Mouse (Mus musculus): ENCODE results near the gene Gm20708. TPM values are rescaled to one million over a fixed set of nuclear protein-coding genes. Genes with fewer than 3 reads are reported as not detected.
A peak's percentile ranks its signal among the peaks of the same experiment; 100 is the strongest.

Gm20708 gene
- polyA plus RNA-seq, 1 experiment, result not detected

GRCm38 (mm10) chr11:117871376-117871775 lies 61.9 kb downstream of the Gm20708 start:
- TF ChIP-seq CTCF (IDR thresholded peaks at IDR 0.05; ENCODE audit: control insufficient read depth, insufficient read depth, insufficient replicate concordance, low read depth, low read length), result no peak
- Histone ChIP-seq H3K4me3 (ENCODE audit: control insufficient read depth, low read depth, low read length) (no peak overlapping the region), H3K36me3 (ENCODE audit: control insufficient read depth, insufficient read depth, low read length) (no peaks in the 10 kb centered on the region), H3K27me3 (ENCODE audit: control insufficient read depth, insufficient read depth, low read length) (no peaks in the 10 kb centered on the region), H3K27ac (ENCODE audit: control insufficient read depth, insufficient read depth, low read depth, low read length) (no peak overlapping the region), H3K4me1 (ENCODE audit: control insufficient read depth, insufficient read depth, low read length) (peaks cover 11% of the 10 kb centered on the region)

GRCm38 (mm10) chr11:117871911-117872584 lies 62.6 kb downstream of the Gm20708 start:
- Histone ChIP-seq H3K4me3 (ENCODE audit: control insufficient read depth, low read depth, low read length) (no peak overlapping the region), H3K27ac (ENCODE audit: control insufficient read depth, insufficient read depth, low read depth, low read length) (no peak overlapping the region), H3K4me1 (ENCODE audit: control insufficient read depth, insufficient read depth, low read length) (peaks cover 11% of the 10 kb centered on the region), H3K27me3 (ENCODE audit: control insufficient read depth, insufficient read depth, low read length) (no peaks in the 10 kb centered on the region), H3K36me3 (ENCODE audit: control insufficient read depth, insufficient read depth, low read length) (no peaks in the 10 kb centered on the region)
- TF ChIP-seq POLR2A (IDR thresholded peaks at IDR 0.05; ENCODE audit: control insufficient read depth, low read depth, low read length) (no peak), CTCF (IDR thresholded peaks at IDR 0.05; ENCODE audit: control insufficient read depth, insufficient read depth, insufficient replicate concordance, low read depth, low read length) (no peak)

GRCm38 (mm10) chr11:117872861-117873608 lies 63.6 kb downstream of the Gm20708 start, which contains the start of gene Tha1:
Gene Tha1, minus strand, starts transcription at chr11:117873481.
- peak within 1 kb of the TSS; percentile 86 for H3K4me3 ChIP-seq (ENCODE audit: control insufficient read depth, low read depth, low read length)
- peaks cover 11% of the 10 kb centered on the region for H3K4me1 ChIP-seq (ENCODE audit: control insufficient read depth, insufficient read depth, low read length)
- no peaks in the 10 kb centered on the region for H3K36me3 ChIP-seq (ENCODE audit: control insufficient read depth, insufficient read depth, low read length)
- no peaks in the 10 kb centered on the region for H3K27me3 ChIP-seq (ENCODE audit: control insufficient read depth, insufficient read depth, low read length)
- peak within 1 kb of the TSS; percentile 63; the same call in 1 of the 2 replicates for H3K27ac ChIP-seq (ENCODE audit: control insufficient read depth, insufficient read depth, low read depth, low read length)
- TF ChIP-seq CTCF (IDR thresholded peaks at IDR 0.05; ENCODE audit: control insufficient read depth, insufficient read depth, insufficient replicate concordance, low read depth, low read length), result no peak
- peak; percentile 54; the same call in 1 of the 2 replicates for TF ChIP-seq POLR2A (IDR thresholded peaks at IDR 0.05; ENCODE audit: control insufficient read depth, low read depth, low read length)

- no peak overlapping the region for H3K27ac ChIP-seq (ENCODE audit: control insufficient read depth, insufficient read depth, low read depth, low read length)
These were observed 65.0 kb downstream of the Gm20708 start for GRCm38 (mm10) chr11:117874419-117874818.

DNA sequence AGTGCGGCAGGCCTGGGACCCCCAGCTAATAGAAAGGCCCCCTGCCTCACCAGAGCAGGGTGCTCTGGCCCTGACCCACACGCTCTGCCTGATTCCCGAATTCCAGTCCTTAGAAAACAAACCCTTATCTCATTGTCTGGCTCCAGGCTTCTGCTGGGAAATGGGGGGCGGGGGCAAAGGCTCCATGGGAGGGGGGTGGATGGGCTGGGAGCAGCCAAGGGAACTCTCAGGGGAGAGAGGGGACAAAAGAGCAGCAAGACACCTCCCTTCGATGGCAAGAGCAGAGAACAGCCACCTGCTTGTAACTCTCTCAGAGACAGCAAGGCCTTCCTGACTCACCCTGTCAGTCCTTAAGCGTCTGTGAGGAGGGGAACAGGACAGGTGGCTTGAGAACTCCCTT lies 66.2 kb downstream of the Gm20708 start:
- Histone ChIP-seq H3K4me3 (ENCODE audit: control insufficient read depth, low read depth, low read length) (no peak overlapping the region), H3K4me1 (ENCODE audit: control insufficient read depth, insufficient read depth, low read length) (peaks cover 11% of the 10 kb centered on the region), H3K27me3 (ENCODE audit: control insufficient read depth, insufficient read depth, low read length) (no peaks in the 10 kb centered on the region), H3K36me3 (ENCODE audit: control insufficient read depth, insufficient read depth, low read length) (no peaks in the 10 kb centered on the region), H3K27ac (ENCODE audit: control insufficient read depth, insufficient read depth, low read depth, low read length) (no peak overlapping the region)
- TF ChIP-seq CTCF (IDR thresholded peaks at IDR 0.05; ENCODE audit: control insufficient read depth, insufficient read depth, insufficient replicate concordance, low read depth, low read length) (no peak), POLR2A (IDR thresholded peaks at IDR 0.05; ENCODE audit: control insufficient read depth, low read depth, low read length) (no peak)

More at GRCm38 (mm10) chr11:117874419-117874818, 65.0 kb downstream of the Gm20708 start:
- Histone ChIP-seq H3K4me3 (ENCODE audit: control insufficient read depth, low read depth, low read length) (no peak overlapping the region), H3K27me3 (ENCODE audit: control insufficient read depth, insufficient read depth, low read length) (no peaks in the 10 kb centered on the region), H3K4me1 (ENCODE audit: control insufficient read depth, insufficient read depth, low read length) (peaks cover 11% of the 10 kb centered on the region), H3K36me3 (ENCODE audit: control insufficient read depth, insufficient read depth, low read length) (no peaks in the 10 kb centered on the region)
- TF ChIP-seq CTCF (IDR thresholded peaks at IDR 0.05; ENCODE audit: control insufficient read depth, insufficient read depth, insufficient replicate concordance, low read depth, low read length) (no peak), POLR2A (IDR thresholded peaks at IDR 0.05; ENCODE audit: control insufficient read depth, low read depth, low read length) (no peak)

DNA sequence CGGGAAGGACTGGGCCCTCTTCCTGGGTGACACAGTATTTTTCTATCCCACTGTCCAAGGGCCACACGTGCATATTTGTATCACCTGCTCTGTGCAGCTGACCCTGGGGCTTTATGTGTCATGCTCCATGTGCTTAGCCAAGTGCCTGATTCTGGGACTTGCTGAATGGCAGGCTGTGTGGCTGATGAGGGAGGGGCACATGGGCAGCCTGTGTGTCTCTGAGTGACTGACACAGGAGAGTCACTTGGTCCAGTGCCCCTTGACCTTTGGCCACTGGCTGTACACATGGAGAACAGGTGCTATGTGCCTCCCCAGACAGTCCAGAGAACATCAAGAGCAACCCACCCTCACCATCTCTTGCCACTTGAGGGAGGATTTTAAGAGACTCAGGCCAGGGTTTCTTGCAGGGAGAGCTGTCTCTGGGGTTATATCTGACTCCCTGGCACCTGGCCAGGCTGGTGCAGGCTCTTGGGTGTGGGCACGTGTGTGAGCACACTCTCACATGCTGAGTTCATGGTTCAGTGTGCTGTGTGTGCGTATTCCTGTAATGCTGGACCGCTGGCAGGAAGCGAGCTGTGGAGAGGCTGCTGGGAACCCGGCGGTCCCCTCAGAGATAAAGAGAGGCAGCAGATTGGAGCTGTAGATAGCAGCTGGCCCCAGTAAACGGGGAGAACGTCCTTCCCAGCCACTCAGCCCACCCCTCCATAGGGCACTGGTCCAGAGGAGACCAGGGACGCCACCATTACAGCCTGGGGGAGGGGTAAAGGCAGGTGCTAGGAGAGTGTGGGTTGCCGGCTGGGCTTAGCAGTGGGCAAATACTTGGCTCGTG lies 68.7 kb downstream of the Gm20708 start:
- no peak overlapping the region for H3K4me3 ChIP-seq (ENCODE audit: control insufficient read depth, low read depth, low read length)
- H3K27me3 ChIP-seq (ENCODE audit: control insufficient read depth, insufficient read depth, low read length), result no peaks in the 10 kb centered on the region
- no peak overlapping the region for H3K27ac ChIP-seq (ENCODE audit: control insufficient read depth, insufficient read depth, low read depth, low read length)
- no peak for TF ChIP-seq POLR2A (IDR thresholded peaks at IDR 0.05; ENCODE audit: control insufficient read depth, low read depth, low read length)
- no peak for TF ChIP-seq CTCF (IDR thresholded peaks at IDR 0.05; ENCODE audit: control insufficient read depth, insufficient read depth, insufficient replicate concordance, low read depth, low read length)
- peaks cover 6% of the 10 kb centered on the region for H3K4me1 ChIP-seq (ENCODE audit: control insufficient read depth, insufficient read depth, low read length)
- no peaks in the 10 kb centered on the region for H3K36me3 ChIP-seq (ENCODE audit: control insufficient read depth, insufficient read depth, low read length)

DNA sequence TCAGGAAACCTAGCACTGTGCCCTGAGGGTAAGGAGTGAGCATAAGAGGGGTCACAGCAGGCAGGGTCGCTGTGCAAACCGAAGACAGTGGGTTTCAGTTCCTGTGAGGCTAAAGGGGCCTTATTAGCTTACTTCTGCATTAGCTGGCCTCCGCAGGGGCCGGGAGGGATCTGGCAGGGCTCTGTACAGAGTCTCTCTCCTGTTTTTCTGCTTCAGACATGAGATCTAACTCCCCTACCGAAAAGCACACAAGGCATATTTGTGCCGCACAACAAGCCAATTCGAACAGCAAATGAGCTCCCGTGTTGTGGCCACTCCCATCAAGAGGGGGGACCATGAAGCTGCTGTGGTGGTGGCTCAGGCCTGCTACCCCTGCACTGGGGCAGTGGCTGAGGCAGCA lies 69.4 kb downstream of the Gm20708 start:
- Histone ChIP-seq H3K27me3 (ENCODE audit: control insufficient read depth, insufficient read depth, low read length) (no peaks in the 10 kb centered on the region), H3K36me3 (ENCODE audit: control insufficient read depth, insufficient read depth, low read length) (no peaks in the 10 kb centered on the region), H3K27ac (ENCODE audit: control insufficient read depth, insufficient read depth, low read depth, low read length) (no peak overlapping the region), H3K4me3 (ENCODE audit: control insufficient read depth, low read depth, low read length) (no peak overlapping the region), H3K4me1 (ENCODE audit: control insufficient read depth, insufficient read depth, low read length) (no peaks in the 10 kb centered on the region; the same call in none of the 2 replicates)
- TF ChIP-seq POLR2A (IDR thresholded peaks at IDR 0.05; ENCODE audit: control insufficient read depth, low read depth, low read length) (no peak), CTCF (IDR thresholded peaks at IDR 0.05; ENCODE audit: control insufficient read depth, insufficient read depth, insufficient replicate concordance, low read depth, low read length) (no peak)
